Mouse (Mus musculus): Measurements from ENCODE around the gene Mctp1.
"Not testable (repeated sequence)": the region's sequence is repeated elsewhere in the genome, so short reads cannot be mapped to it uniquely, and the experiment has no call there.

Mctp1 gene

DNA sequence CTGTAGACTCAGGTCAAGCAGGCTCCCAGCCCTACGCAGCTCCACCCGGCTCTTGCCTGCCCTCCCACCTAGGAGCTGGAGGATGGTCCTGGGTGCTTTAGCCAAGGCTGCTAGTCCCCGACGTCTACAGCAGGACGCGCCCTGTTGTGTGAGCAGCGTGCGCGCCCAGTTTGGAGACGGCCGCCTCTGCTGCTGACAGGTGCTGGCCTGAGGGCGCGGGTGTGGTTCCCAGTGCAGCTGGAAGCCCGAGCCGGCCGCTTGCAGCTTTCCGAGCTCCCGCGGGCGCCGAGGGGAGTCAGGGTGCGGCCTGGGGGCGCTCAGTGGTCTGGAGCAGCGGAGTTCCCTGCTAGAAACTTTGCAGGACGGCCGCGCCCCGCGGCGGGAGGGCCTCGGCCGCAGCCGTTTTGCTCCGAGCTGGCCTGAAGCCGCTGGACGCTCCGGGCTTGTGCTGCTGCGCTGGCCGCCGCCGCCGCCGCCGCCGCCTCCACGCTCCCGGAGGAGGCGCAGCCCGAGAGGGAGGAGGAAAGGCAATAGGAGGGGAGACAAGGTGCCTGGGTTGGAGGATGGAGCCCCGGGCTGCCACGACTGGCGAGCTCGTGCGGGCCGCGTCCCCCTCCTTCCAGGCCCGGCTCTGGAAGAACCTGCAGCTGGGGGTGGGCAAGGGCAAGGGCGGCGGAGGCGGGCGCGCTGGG is at the start of gene Mctp1:
Gene Mctp1 (plus strand): TSS at position 564 of the 692 bp plus-strand sequence.
- DNase-seq, result peak; percentile 29 to 63

DNA sequence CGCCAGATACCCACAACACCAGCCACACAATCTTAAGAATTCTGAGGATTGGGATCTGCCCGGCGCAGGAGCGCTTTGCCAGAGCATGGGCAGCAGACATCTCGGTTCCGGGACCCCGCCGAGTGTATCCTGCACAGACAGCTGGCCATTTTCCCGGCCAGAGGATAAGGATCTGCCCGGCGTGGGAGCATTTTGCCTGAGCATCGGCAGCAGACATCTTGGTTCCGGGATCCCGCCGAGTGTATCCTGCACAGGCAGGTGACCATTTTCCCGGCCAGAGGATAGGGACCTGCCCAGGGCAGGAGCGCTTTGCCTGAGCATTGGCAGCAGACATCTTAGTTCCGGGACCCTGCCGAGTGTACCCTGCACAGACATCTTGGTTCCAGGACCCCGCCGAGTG is 38.4 kb upstream of the Mctp1 start:
- not testable (repeated sequence) for DNase-seq

DNA sequence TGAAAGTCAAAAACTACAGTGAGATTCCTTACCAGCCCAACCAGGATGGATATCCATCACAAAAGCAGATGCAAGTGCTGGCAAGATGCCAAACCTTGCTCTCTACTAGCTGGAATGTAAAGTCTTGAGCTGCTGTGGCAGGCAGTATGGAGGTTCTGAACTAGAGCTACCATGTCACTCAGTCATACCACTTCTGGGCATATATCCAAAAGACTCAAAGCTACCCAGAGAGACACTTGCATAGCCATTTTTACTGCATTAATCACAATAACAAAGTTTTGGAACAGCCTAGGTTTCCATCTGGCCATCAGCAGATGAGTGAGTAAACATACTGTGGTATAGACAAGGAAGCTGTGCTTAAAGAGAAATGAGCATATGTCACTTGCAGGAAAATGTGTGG is 25.6 kb upstream of the Mctp1 start:
- no peak for DNase-seq

DNA sequence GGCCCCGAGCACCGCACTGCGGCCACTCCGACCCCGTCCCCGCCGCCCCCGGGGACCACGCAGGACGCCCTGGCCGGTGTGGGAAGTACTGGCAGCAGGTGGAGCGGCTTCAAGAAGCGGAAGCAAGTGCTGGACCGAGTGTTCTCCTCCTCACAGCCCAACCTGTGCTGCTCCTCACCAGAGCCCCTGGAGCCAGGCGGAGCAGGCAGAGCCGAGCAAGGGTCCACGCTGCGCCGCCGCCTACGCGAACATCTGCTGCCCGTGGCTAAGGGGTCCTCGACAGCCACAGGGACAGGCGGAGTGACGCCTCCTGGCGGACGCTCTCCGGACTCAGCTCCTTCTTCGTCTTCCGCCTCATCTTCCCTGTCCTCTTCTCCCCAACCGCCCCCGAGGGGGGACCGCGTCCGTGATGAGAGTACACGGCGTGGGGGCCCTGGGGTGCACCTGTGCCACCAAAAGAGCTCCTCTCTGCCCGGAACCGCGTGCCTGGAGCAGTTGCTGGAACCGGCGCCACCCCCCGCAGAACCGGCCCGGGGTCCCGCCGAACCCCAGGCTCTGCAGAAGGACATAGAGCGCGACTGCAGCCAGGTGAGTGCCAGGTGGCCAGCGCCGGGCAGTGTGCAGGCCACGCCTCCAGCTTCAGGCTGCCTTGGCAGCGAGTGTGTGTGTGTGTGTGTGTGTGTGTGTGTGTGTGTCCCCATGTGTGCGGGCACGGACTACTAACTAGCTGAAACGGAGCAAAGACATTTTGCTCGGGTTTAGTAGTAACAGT is 515 bp downstream of the Mctp1 start:
- peak; percentile 11 to 52 for DNase-seq

DNA sequence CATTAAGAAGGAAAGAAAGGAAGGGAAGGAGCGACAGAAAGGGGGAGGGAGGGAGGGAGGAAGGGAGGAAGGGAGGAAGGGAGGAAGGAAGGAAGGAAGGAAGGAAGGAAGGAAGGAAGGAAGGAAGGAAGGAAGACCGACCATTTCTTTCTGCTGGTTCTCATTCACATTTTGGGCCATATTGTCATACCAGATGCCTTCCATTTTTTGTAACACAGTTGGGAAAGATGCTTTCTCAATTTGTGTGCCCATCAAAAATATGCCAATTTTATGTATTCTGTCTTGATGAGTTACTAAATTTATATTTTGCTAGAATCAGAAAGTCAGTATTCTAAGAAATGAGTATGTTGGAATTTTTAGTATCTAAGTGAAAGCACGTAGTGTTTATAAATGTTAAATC is 4.3 kb downstream of the Mctp1 start:
- no peak for DNase-seq

DNA sequence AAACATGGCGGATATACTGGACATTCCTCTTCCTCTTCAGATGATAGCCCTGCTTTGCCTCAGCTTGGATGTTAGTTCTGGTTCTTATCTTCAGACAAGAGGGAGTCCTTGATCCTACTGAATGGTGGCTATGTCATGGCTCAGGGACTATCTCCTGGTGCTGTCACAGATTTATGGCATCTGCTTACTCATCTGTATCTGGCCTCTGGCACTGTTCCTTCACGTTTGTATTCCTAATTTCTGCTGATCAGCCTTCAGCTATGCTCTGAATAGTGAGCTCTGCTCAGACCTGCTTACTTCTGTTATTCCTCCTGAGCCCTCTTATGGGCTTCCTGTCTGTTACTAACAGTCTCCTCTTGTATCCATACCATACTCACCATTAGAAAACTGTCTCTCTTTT is 7.6 kb downstream of the Mctp1 start:
- DNase-seq, result no peak

DNA sequence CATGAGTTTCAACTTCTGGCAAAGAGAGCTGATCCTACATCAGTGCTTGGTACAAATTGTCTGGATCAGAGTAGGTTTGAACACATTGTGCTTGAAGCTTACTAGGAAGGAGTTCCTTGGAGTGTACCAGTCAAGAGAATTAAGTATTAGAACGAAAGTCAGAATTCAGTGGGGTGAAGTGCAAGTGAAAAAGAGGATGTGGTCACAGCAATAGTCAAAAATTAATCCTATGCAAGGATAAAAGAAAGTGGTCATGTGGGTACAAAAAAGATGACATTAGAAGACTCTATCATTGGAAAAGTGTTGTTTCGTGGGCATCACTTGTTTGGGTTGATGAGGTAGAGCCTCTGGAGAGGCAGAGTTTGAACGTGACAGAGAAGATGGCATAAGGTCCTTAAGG is 8.8 kb downstream of the Mctp1 start:
- DNase-seq, result no peak

DNA sequence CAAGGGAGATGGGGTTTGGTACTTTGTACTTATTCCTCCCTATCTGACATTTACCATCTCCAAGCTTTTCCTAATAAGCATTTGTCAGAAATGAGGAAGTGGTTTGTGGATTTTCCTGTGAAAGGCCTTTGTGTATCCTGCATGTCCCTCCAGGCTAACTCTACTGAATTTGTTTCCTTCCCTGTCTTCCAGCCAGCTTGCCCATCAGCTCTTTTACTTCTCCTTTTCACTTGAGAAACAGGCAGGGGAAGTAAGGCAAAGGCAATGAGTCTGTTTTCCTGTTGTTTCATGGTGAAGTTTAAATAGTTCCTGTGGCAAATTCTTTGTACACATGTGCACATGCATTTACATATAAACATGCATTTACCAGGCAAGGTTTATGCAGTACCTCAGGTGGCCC is 11.6 kb downstream of the Mctp1 start:
- no peak for DNase-seq

DNA sequence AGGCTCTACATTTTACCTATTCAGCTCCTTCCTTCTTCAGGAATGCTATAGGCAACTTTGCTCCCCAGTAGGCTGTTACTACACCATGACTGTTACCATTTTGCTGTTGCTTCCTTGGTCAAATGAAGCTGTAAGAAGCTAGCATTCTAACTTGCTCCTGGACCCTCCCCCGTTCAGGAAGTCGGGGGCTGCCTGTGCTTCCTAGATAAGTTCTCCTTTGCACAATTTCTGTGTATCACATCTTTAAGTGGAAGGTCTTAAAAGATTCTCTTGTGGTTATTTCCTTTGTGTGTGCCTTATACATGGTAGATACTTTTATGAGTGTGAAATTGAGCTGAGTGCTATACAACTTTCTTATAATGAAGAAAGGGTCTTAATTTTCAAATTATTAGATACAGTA is 25.0 kb downstream of the Mctp1 start:
- no peak for DNase-seq

DNA sequence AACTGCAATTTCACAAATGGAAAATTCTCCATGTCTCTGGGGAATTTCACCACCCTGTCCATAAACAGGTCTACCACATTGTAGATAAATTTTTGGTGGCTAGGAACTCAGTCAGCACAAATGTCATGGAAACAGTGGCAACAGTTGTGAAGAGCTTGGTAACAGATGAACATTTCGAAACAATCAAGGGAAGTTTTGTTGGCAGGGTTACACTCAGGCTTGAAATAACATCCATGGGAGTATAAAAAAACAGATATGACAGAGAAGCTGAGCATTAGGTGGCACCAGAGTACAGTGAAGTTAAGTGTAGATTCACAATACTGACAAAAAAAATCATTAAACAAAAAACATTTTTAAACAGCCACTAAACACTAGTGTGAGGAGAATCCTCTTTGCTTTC is 26.3 kb downstream of the Mctp1 start:
- no peak for DNase-seq

DNA sequence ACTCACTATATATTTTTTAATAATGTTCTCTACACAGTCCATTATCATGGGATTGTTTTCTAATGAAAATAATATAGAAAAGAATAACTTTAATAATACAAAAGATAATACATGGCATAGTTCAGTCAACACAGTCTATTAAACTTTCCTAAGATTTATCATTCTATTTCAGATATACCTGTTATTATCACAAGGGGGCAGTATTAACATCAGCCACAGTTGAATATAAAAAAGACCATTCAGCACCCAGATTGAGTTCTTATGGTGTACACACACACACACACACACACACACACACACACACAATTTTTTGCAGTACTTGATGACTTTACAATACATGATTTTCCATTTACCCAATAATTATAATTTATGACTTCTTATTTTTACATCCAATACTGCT is 31.0 kb downstream of the Mctp1 start:
- DNase-seq, result no peak

DNA sequence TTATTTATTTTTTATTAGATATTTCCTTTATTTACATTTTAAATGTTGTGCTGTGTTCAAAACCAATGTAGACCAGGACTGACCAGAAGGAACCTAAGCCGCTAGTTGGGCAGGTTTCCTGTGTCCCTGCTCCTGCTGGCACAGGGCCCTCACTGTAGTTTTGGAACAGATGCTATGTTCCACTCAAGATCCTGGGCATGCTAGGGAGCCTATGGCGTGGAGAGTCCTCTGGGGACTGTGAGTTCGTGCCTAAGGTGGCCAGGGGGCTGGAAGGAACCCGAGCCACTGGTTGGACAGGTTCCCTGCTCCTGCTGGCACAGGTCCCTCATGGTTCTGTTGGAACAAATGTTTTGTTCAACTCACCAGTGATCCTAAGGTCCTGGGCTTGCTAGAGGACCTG is 35.8 kb downstream of the Mctp1 start:
- DNase-seq, result no peak

DNA sequence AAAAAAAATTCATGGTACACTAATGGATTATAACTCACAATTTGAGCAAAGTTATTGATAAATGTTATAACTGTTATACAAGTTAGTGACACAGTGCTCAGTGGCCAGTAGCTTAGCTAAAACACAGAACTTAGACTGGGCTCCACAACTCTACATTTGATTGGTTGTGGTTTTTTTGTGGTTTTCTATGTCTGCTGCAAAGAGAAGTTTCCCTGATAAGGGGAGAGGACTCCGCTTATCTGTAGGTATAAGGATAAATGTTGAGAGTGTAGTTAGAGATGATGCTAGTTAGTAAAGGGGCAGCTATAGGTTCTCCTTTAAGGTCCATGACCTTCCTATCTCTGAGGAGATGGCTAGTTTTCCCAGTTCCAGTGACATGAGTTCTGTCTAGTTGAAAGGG is 36.7 kb downstream of the Mctp1 start:
- DNase-seq, result no peak

DNA sequence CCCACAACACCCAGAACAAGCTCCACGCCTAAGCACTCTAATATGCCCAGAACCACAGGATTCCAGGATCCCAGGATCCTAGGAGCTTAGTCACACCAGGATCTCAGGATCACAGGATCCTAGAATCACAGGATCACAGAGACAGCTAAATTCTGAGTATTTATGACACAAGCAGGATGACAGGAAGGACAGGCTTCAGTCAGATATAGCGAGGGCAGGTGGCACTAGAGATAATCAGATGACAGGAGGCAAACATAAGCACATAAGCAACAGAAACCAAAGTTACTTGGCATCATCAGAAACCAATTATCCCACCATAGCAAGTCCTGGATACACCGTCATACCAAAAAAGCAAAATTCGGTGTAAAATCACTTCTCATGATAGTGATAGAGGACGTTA is 37.8 kb downstream of the Mctp1 start:
- no peak for DNase-seq

DNA sequence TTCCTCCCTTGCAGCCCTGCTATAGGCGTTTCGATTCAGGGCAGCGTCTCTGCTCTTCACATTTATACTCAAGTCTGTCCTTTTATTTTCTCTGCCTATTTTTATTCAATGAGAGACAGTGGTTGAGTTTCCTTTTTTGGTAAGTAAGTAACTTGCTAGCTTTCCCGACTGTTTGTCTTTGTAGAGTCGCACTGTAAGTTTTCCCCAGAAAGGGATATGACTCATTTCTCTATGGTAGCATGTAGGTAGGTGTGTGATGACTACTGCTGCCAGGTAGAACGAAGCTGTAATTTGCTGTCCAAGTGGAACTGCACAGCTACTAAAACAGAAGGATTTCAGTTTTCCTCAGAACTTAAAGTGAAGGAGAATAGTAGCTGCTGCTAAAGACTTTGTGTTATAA is 45.1 kb downstream of the Mctp1 start:
- no peak for DNase-seq

DNA sequence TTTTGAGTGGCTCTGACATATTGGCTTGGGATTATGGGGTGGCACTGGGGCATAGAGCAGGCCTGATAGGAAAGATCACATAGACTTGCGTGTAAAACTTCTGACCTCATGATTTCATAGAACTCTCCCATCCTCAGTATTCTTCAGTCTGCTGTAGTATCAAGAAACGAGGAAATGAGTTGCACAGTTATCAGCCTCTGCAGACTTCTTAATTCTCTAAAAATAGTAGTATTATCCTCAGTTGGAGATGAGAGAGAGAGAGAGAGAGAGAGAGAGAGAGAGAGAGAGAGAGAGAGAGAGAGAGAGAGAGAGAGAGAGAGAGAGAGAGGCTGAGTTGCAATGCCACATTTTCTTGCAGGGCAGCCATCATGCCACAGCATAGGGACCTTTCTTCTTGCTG is 45.6 kb downstream of the Mctp1 start:
- no peak for DNase-seq

DNA sequence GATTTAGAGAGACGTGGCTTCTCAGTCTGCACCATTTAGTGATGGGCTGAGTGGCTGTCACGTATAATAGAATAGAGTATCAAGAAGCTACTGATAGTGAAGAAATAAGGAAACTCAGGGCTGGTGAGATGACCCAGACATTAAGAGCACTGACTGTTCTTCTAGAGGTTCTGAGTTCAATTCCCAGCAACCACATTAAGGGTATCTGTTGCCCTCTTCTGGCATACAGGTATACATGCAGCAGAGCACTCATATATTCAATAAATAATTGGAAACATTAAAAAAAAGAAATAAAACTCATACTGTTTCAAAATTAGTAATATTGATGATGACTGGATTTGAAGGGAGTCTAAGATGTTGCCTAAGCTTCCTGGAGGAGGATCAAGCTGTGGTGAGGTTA is 47.6 kb downstream of the Mctp1 start:
- no peak for DNase-seq

DNA sequence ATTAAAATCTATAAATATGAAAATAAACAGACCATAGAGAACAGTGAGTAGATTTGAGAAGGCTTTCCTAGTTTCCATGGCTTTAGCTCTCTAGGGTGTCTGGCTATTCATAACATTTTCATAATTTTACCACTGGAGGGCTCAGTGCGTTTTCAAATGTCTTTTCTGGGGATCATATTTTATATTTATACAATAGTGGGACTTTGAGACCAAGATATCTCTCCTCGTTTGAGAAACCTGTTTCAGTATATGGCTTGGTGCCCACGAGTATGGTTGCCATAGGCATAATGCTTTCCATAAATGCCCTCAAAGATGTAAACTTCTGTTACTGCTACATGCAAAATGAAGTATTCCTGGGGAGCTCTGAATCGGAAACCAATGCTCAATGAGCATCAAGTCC is 49.1 kb downstream of the Mctp1 start:
- DNase-seq, result no peak

DNA sequence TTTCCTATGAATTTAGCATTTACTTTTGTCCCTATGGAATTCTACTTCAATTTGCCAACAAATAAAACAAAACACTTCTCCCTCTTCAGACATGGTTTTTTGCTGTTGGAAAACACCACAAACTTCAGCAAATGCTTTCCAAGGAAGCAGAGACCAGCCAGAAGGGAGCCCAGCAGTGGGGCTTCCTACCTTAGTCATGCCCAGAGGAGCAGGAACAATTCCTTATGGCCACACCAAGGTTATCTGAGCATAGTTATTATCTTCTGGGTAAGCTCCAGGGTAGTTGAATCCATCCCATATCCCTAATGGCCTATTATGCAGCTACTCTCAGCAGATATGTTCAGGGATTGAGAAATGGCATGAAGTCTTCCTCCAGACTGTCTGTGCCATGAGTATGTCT is 52.1 kb downstream of the Mctp1 start:
- no peak for DNase-seq

DNA sequence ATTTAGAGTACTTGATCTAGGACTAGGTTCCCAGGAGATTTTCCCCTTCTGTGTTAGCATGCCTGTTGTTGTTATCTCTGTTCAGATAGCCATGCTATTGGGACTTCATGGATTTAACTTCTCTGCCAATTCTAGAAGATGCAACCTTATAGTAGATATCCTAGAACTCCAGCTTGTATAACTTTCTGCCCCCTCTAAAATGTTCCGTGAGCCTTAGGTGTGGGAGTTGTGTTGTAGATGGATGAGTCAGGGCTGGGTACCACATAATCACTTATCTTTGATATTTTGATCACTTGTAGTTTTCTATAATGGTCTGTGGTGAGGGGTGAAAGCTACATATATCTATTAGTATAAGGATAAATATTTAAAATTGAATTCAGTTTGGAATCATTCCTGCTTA is 54.4 kb downstream of the Mctp1 start:
- DNase-seq, result no peak

DNA sequence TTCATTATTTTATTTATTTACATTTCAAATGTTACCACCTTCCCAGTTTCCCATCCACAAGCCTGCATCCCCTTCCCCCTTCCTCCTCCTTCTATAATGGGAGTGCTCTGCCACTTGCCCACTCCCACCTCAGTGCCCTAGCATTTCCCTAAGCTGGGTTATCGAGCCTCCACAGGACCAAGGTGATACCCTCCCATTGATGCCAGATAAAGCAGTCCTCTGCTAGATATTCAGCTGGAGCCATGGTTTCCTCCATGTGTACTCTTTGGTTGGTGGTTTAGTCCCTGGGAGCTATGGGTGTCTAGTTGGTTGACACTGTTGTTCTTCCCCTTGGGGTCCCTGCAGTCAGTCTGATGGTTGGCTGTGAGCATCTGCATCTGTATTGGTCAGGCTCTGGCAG is 61.7 kb downstream of the Mctp1 start:
- DNase-seq, result no peak

DNA sequence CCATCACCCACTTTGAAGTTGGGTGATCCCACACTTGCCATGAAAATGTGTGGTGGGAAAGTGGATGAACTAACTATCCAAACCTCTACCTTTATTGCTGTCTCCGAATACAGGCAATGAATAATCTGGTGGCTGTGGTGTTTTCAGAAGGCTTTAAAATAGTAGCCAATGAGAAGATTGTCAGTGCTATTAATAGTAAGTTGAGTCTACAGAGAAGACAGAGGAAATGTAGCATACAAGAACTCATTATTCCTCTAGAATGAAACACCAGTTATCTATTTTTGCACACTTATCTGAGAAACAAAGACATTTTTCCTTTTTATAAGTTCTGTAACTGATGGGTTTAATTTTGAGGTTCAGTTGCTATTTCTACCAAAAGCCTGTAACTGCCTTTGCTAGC is 63.2 kb downstream of the Mctp1 start:
- no peak for DNase-seq

DNA sequence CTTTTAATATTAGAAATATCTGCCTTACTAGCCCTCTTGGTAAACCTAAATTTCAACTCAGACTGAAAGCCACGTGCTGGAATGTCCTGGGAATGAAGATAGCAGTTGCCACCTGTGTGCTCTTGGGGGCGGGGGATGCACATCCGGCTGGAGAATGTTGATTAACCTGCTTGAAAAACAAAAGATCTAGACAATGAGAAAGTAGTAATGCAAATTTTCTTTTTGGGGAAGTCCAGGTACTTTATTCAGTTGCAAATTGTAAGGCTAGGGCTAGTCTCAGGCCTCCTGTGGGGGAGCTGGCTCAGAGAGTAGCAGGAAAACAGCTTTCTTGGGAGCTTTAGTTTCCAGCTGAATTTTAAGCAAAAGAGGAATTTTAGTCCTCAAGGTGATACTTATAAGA is 67.2 kb downstream of the Mctp1 start:
- not testable (repeated sequence) for DNase-seq

DNA sequence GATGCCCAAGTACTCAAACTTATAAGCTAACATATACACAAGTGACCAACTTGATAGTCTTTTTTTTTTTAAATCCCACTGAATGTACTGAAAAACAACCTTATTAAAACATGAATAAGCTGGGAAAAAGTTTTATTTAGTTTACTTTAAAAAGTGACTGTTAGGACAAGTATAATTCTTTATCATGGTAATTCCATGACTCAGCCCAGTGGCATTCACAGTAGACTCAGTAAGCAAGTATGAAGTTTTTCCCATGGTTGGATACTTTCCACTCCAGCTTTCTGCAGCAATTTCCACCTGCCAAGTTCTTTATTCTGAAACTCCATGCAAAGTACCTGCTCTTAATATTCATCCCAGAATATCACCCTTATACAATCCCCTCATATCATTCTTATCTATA is 97.3 kb downstream of the Mctp1 start:
- DNase-seq, result no peak

DNA sequence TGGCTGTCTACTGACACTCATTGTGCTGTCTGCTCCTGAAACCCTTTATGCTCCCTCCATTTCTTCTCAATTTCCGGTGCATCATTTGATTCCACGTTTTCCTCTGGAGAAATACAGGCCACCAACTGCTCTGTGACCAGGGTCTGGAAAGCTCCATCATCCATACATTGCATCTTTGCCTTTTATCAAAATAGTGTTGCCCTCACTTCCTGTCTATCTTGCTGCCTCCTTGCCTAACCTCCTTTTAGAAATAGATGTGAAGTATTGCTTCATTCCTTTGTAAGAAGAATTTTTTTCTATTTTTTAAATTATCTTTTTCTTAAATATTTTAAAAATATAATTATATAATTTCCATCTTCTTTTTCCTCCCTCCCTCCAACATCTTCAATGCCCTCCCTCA is 98.7 kb downstream of the Mctp1 start:
- no peak for DNase-seq
